Mouse (Mus musculus) neural tube, embryonic 12.5 days (tissue): ENCODE measurements around the gene Gm49027. TPM values are rescaled to one million over a fixed set of nuclear protein-coding genes. Genes with fewer than 3 reads are reported as not detected.
"Not testable (repeated sequence)": the region's sequence is repeated elsewhere in the genome, so short reads cannot be mapped to it uniquely, and the experiment has no call there.

Experiments
- ATAC-seq: fragments of 200-750 bp; cut with Nextera tagmentation; 2 replicates; pipeline ENCODE4 v1.8.0; 2017; ENCODE audit warnings: low read depth, mild to moderate bottlenecking, moderate TSS enrichment, moderate library complexity; ENCODE audit not compliant: low FRiP score
- H3K27ac ChIP-seq: fragments of 300-500 bp; sonication (generic); 2 replicates; pipeline ENCODE4 v1.5.1; 2016
- H3K27me3 ChIP-seq: fragments of 300-500 bp; sonication (generic); replicated peaks from 2 replicates; pipeline ENCODE4 v1.6.1; 2016; ENCODE audit warnings: mild to moderate bottlenecking
- H3K36me3 ChIP-seq: fragments of 300-500 bp; sonication (generic); 2 replicates; pipeline ENCODE4 v1.6.1; 2016; ENCODE audit warnings: mild to moderate bottlenecking
- H3K4me1 ChIP-seq: fragments of 300-500 bp; sonication (generic); 2 replicates; pipeline ENCODE4 v1.6.1; 2016
- H3K4me2 ChIP-seq: fragments of 300-500 bp; sonication (generic); replicated peaks from 2 replicates; pipeline ENCODE4 v1.6.1; 2016; ENCODE audit warnings: mild to moderate bottlenecking
- H3K4me3 ChIP-seq: fragments of 300-500 bp; sonication (generic); 2 replicates; pipeline ENCODE4 v1.5.1; 2016
- H3K9ac ChIP-seq: fragments of 300-500 bp; sonication (generic); 2 replicates; pipeline ENCODE4 v1.6.1; 2016; ENCODE audit warnings: mild to moderate bottlenecking
- H3K9me3 ChIP-seq: fragments of 300-500 bp; sonication (generic); 2 replicates; pipeline ENCODE4 v1.6.1; 2016; ENCODE audit warnings: mild to moderate bottlenecking
- WGBS: fragments of 180-500 bp; shearing (Covaris S2); methylation state at CpG from one replicate; pipeline ENCODE4 v1.1.7; 2016; 5-methylcytosine and 5-hydroxymethylcytosine counted together
- polyA plus RNA-seq: library from polyadenylated mRNA; unstranded; fragments of >200 nt; fragmentation: Nextera tagmentation; extraction: Ambion mirVana; gene quantifications from 2 replicates; pipeline ENCODE4 v1.2.1, GENCODE M21; 2016

Gm49027 gene
- polyA plus RNA-seq, 1 experiment from 2014 or later: 3.7 TPM

- no peaks in the 10 kb centered on the region for H3K9me3 ChIP-seq
- H3K4me2 ChIP-seq: peak within 1 kb of the TSS; percentile 95
- peak within 1 kb of the TSS; percentile 57 for H3K27ac ChIP-seq
- H3K4me1 ChIP-seq: peaks cover 27% of the 10 kb centered on the region
- peak; percentile 97 for ATAC-seq
- H3K9ac ChIP-seq: peak within 1 kb of the TSS; percentile 73
- peaks cover 22% of the 10 kb centered on the region for H3K36me3 ChIP-seq
- H3K4me3 ChIP-seq: peak within 1 kb of the TSS; percentile 80
- no peaks in the 10 kb centered on the region for H3K27me3 ChIP-seq
- WGBS: under 1% methylated on average over 82 of the region's 82 CpGs
Observed at GRCm38 (mm10) chr5:123523692-123524392, 1.4 kb downstream of the Gm49027 start, which contains the start of gene Diablo. Gene Diablo, minus strand, starts transcription at chr5:123524176.

- peaks cover 18% of the 10 kb centered on the region for H3K36me3 ChIP-seq
- no peak overlapping the region for H3K4me3 ChIP-seq
- no peak overlapping the region for H3K27ac ChIP-seq
- WGBS: 97% methylated on average over 1 of the region's 1 CpGs
- H3K9ac ChIP-seq: no peak overlapping the region
- H3K4me1 ChIP-seq: peaks cover 27% of the 10 kb centered on the region
- no peak for ATAC-seq
- no peak overlapping the region; the same call in 1 of the 2 replicates for H3K4me2 ChIP-seq
- no peaks in the 10 kb centered on the region for H3K27me3 ChIP-seq
- H3K9me3 ChIP-seq: no peaks in the 10 kb centered on the region
Observed at GRCm38 (mm10) chr5:123522166-123522565, 3.1 kb downstream of the Gm49027 start.

- H3K9ac ChIP-seq: no peak overlapping the region
Observed at GRCm38 (mm10) chr5:123521621-123522020, 3.7 kb downstream of the Gm49027 start.

GRCm38 (mm10) chr5:123520666-123521065 is 4.6 kb downstream of the Gm49027 start:
- no peak overlapping the region for H3K4me2 ChIP-seq
- no peaks in the 10 kb centered on the region for H3K9me3 ChIP-seq
- no peak overlapping the region for H3K4me3 ChIP-seq
- no peak for ATAC-seq
- H3K4me1 ChIP-seq: peaks cover 27% of the 10 kb centered on the region
- H3K36me3 ChIP-seq: peaks cover 33% of the 10 kb centered on the region
- no peaks in the 10 kb centered on the region for H3K27me3 ChIP-seq
- H3K9ac ChIP-seq: no peak overlapping the region
- no peak overlapping the region for H3K27ac ChIP-seq
- WGBS: 85% methylated on average over 9 of the region's 9 CpGs

More at GRCm38 (mm10) chr5:123521621-123522020, 3.7 kb downstream of the Gm49027 start:
- Histone ChIP-seq H3K36me3 (peaks cover 24% of the 10 kb centered on the region), H3K4me2 (no peak overlapping the region), H3K4me3 (no peak overlapping the region), H3K27me3 (no peaks in the 10 kb centered on the region), H3K9me3 (no peaks in the 10 kb centered on the region), H3K27ac (no peak overlapping the region), H3K4me1 (peaks cover 27% of the 10 kb centered on the region)
- WGBS: 83% methylated on average over 1 of the region's 1 CpGs
- no peak for ATAC-seq

DNA sequence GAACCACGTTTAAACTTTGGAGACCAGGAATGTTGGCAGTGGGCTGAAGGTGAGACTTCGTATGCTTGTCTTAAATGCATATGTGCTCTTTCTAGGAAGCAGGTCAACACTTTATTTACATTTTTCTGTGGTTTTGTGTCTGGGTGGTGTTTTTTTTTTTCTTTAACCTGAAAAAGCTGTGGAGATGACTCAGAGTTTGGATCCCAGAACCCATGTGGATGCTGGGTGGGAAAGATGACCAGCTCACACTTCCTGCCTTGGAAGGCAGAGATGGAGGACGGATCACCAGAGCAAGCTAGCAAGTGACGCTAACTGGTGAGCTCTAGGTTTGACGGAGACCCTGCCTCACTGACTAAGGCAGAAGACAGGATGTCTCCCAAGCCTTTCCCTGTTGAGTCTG is 10.4 kb downstream of the Gm49027 start:
- H3K27ac ChIP-seq: no peak overlapping the region
- 89% methylated on average over 5 of the region's 5 CpGs for WGBS
- no peak overlapping the region for H3K4me2 ChIP-seq
- H3K9me3 ChIP-seq: no peaks in the 10 kb centered on the region
- H3K9ac ChIP-seq: no peak overlapping the region
- H3K27me3 ChIP-seq: no peaks in the 10 kb centered on the region
- H3K4me3 ChIP-seq: no peak overlapping the region
- H3K4me1 ChIP-seq: no peaks in the 10 kb centered on the region
- ATAC-seq: no peak
- H3K36me3 ChIP-seq: peaks cover 53% of the 10 kb centered on the region

GRCm38 (mm10) chr5:123512102-123512501 is 13.2 kb downstream of the Gm49027 start:
- no peak overlapping the region for H3K4me3 ChIP-seq
- peaks cover 5% of the 10 kb centered on the region; the same call in 1 of the 2 replicates for H3K27me3 ChIP-seq
- H3K36me3 ChIP-seq: peaks cover 36% of the 10 kb centered on the region
- no peak overlapping the region for H3K9ac ChIP-seq
- no peak overlapping the region for H3K4me2 ChIP-seq
- no peak for ATAC-seq
- H3K27ac ChIP-seq: no peak overlapping the region
- no peaks in the 10 kb centered on the region for H3K9me3 ChIP-seq
- 76% methylated on average over 3 of the region's 3 CpGs for WGBS
- H3K4me1 ChIP-seq: peaks cover 12% of the 10 kb centered on the region

DNA sequence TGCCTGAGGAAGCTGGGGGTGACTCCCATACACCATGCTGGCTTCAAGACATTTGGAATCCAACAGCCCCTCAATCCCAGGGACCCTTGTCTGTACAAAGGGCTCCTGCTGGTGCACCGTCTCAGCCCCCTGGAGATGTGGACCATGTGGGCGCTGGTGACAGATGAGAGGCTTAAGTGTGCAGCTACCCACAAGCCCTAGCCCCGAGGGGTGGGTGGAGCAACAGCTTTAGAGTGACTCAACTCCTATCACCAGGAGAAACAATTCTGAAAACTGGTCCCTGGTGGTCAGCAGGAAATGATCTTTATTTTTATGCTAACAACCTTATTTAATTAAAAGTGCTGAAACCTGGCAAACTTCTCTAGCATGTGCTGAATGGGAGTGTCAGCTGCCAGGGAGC is 13.9 kb downstream of the Gm49027 start:
- WGBS: 84% methylated on average over 3 of the region's 3 CpGs
- H3K27me3 ChIP-seq, H3K9me3 ChIP-seq, H3K4me2 ChIP-seq, H3K27ac ChIP-seq, H3K9ac ChIP-seq, H3K4me3 ChIP-seq, ATAC-seq: not testable (repeated sequence)
- peaks cover 12% of the 10 kb centered on the region for H3K4me1 ChIP-seq
- peaks cover 29% of the 10 kb centered on the region for H3K36me3 ChIP-seq

- peak within 1 kb of the TSS; percentile 82; the same call in 1 of the 2 replicates for H3K4me2 ChIP-seq
Observed at GRCm38 (mm10) chr5:123510160-123510559, 15.1 kb downstream of the Gm49027 start, which contains the start of gene B3gnt4. Gene B3gnt4, plus strand, starts transcription at chr5:123510460.

GRCm38 (mm10) chr5:123508921-123509320 is 16.4 kb downstream of the Gm49027 start:
- ATAC-seq: no peak
- peak overlapping the region; percentile 72 for H3K9ac ChIP-seq
- peaks cover 12% of the 10 kb centered on the region for H3K4me1 ChIP-seq
- H3K4me2 ChIP-seq: peak overlapping the region; percentile 82
- WGBS: 9% methylated on average over 12 of the region's 12 CpGs
- H3K4me3 ChIP-seq: peak overlapping the region; percentile 61
- H3K27ac ChIP-seq: no peak overlapping the region
- peaks cover 15% of the 10 kb centered on the region for H3K36me3 ChIP-seq
- no peaks in the 10 kb centered on the region for H3K9me3 ChIP-seq
- peaks cover 7% of the 10 kb centered on the region; the same call in 1 of the 2 replicates for H3K27me3 ChIP-seq

More at GRCm38 (mm10) chr5:123510160-123510559, 15.1 kb downstream of the Gm49027 start, which contains the start of gene B3gnt4:
- no peak within 1 kb of the TSS for H3K9ac ChIP-seq
- H3K9me3 ChIP-seq: no peaks in the 10 kb centered on the region
- no peak within 1 kb of the TSS for H3K4me3 ChIP-seq
- H3K27me3 ChIP-seq: peaks cover 7% of the 10 kb centered on the region; the same call in 1 of the 2 replicates
- H3K27ac ChIP-seq: no peak within 1 kb of the TSS
- H3K36me3 ChIP-seq: peaks cover 18% of the 10 kb centered on the region
- ATAC-seq: no peak
- WGBS: 88% methylated on average over 5 of the region's 5 CpGs
- peaks cover 12% of the 10 kb centered on the region for H3K4me1 ChIP-seq

DNA sequence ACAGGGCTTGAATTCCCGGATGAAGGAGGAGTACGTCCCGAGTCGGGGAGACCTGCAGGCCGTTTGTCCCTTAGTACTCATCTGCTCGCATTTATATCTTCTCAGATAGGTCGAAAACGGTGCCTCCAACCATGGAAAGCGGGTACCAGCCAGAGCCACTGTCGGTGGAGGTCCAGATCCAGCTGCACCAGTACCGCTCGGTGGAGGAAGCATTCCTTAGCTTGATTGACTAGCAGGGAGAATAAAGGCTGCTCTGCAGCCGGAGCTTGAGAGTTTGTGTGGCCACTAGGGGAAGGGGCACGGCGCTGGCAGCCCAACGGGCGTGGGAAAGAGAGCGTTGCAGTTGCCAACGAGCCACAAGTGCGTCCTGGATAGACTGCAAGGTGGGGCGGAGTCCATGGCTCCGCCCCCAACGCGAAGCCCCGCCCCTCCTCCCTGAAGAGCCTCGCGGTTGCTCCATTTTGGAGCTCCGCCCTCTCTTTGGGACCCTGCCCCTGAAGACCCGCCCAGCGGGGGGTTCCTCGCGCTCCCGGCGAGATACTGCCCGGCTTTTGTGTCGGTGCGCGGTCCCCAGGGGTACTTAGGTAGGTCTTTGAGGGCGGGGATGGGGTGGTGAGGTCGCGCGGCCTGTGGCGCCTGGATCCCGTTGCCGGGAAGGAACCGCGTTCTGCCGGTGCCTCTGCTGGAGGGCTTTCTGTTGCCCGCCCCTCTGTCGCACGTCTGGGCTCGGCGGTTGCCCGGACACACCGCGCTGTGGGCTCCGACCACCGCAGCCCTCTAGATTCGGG is 17.2 kb downstream of the Gm49027 start:
- under 1% methylated on average over 59 of the region's 59 CpGs for WGBS

GRCm38 (mm10) chr5:123501973-123502372 is 23.3 kb downstream of the Gm49027 start:
- no peak overlapping the region for H3K9ac ChIP-seq
- no peak overlapping the region for H3K4me2 ChIP-seq
- 85% methylated on average over 4 of the region's 4 CpGs for WGBS
- no peak overlapping the region for H3K27ac ChIP-seq
- ATAC-seq: no peak
- peaks cover 3% of the 10 kb centered on the region; the same call in 1 of the 2 replicates for H3K27me3 ChIP-seq
- H3K4me1 ChIP-seq: peaks cover 10% of the 10 kb centered on the region
- no peak overlapping the region for H3K4me3 ChIP-seq
- H3K9me3 ChIP-seq: no peaks in the 10 kb centered on the region
- H3K36me3 ChIP-seq: no peaks in the 10 kb centered on the region

More for the DNA sequence above, 17.2 kb downstream of the Gm49027 start:
- H3K27me3 ChIP-seq: peaks cover 7% of the 10 kb centered on the region; the same call in 1 of the 2 replicates
- peak overlapping the region; percentile 61 for H3K4me3 ChIP-seq
- H3K36me3 ChIP-seq: peaks cover 15% of the 10 kb centered on the region
- no peak overlapping the region for H3K27ac ChIP-seq
- H3K9ac ChIP-seq: peak overlapping the region; percentile 72
- peak; percentile 89 for ATAC-seq
- peak overlapping the region; percentile 82 for H3K4me2 ChIP-seq
- peaks cover 12% of the 10 kb centered on the region for H3K4me1 ChIP-seq
- no peaks in the 10 kb centered on the region for H3K9me3 ChIP-seq

GRCm38 (mm10) chr5:123499717-123500116 is 25.6 kb downstream of the Gm49027 start:
- no peak overlapping the region for H3K4me2 ChIP-seq
- WGBS: 42% methylated on average over 4 of the region's 4 CpGs

More at GRCm38 (mm10) chr5:123499717-123500116, 25.6 kb downstream of the Gm49027 start:
- Histone ChIP-seq H3K27me3 (0 out of 2 replicates have a peak, but pooled peaks cover 2% of the 10 kb centered on the region), H3K4me1 (peaks cover 10% of the 10 kb centered on the region), H3K9me3 (no peaks in the 10 kb centered on the region), H3K4me3 (no peak overlapping the region), H3K36me3 (no peaks in the 10 kb centered on the region), H3K9ac (no peak overlapping the region), H3K27ac (no peak overlapping the region)
- ATAC-seq: no peak
